Mouse (Mus musculus): ENCODE data around the gene Bud31. TPM values are rescaled to one million over a fixed set of nuclear protein-coding genes. Genes with fewer than 3 reads are reported as not detected.
"Not testable (repeated sequence)": the region's sequence is repeated elsewhere in the genome, so short reads cannot be mapped to it uniquely, and the experiment has no call there.

Gene Bud31
- polyA plus RNA-seq, 1 experiment from 2014 or later, result 135 TPM

GRCm38 (mm10) chr5:145126580-145126979 lies 13.6 kb upstream of the Bud31 start:
- H3K27ac ChIP-seq (replicated peaks in 1 of 2; ENCODE audit: control insufficient read depth in 1 of 2, insufficient read depth in 1 of 2, low read depth in 2 of 2, low read length in 2 of 2), result no peak overlapping the region
- H3K36me3 ChIP-seq (ENCODE audit: control insufficient read depth, insufficient read depth, low read length), result peaks cover 96% of the 10 kb centered on the region
- H3K9me3 ChIP-seq (ENCODE audit: control insufficient read depth, low read length), result no peaks in the 10 kb centered on the region
- WGBS, result 94% methylated on average over 9 of the region's 9 CpGs
- H3K27me3 ChIP-seq (ENCODE audit: control insufficient read depth, insufficient read depth, low read length), result no peaks in the 10 kb centered on the region
- no peak overlapping the region for H3K9ac ChIP-seq (ENCODE audit: low read length)
- no peak for ATAC-seq (ENCODE audit: insufficient number of reproducible peaks, insufficient read depth, low FRiP score, low read depth)
- H3K4me3 ChIP-seq (ENCODE audit: control insufficient read depth in 1 of 2, insufficient read depth in 1 of 2, low read depth in 1 of 2, low read length in 2 of 2), result no peak overlapping the region
- no peak overlapping the region for H3K4me2 ChIP-seq (ENCODE audit: low read length)
- 0 out of 4 replicates have a peak, but pooled peaks cover 0 to under 1% of the 10 kb centered on the region in 2 experiments for H3K4me1 ChIP-seq (ENCODE audit: control insufficient read depth in 2 of 2, insufficient read depth in 2 of 2, low read length in 2 of 2)

DNA sequence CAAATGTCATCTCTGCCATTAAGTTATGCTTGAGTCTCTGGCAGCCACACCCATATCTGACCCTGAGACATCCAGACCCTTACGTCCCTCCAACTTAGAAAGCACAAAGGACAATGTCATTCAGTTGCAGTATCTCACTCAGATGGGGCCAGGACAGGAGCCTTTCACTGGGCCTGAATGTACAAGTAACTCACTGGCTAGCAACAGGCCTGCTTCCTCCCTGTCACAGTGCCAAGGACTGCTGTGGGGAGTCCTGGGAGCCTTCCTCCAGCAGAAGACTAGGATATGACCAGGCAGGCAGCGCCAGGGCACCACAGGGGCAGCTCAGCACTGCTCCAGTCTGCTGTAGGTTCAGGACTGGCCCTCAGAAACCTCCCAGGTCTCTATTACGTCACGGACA lies 11.0 kb upstream of the Bud31 start:
- H3K4me3 ChIP-seq (ENCODE audit: control insufficient read depth in 1 of 2, insufficient read depth in 1 of 2, low read depth in 1 of 2, low read length in 2 of 2), result no peak overlapping the region
- ATAC-seq (ENCODE audit: insufficient number of reproducible peaks, insufficient read depth, low FRiP score, low read depth), result no peak
- H3K36me3 ChIP-seq (ENCODE audit: control insufficient read depth, insufficient read depth, low read length), result peaks cover 96% of the 10 kb centered on the region
- H3K9ac ChIP-seq (ENCODE audit: low read length), result no peak overlapping the region
- 0 out of 4 replicates have a peak overlapping the region, but pooled peaks of 1 of the 2 experiments have one; percentile 11 for H3K27ac ChIP-seq (replicated peaks in 1 of 2; ENCODE audit: control insufficient read depth in 1 of 2, insufficient read depth in 1 of 2, low read depth in 2 of 2, low read length in 2 of 2)
- H3K27me3 ChIP-seq (ENCODE audit: control insufficient read depth, insufficient read depth, low read length), result no peaks in the 10 kb centered on the region
- no peaks in the 10 kb centered on the region for H3K9me3 ChIP-seq (ENCODE audit: control insufficient read depth, low read length)
- H3K4me2 ChIP-seq (ENCODE audit: low read length), result no peak overlapping the region
- H3K4me1 ChIP-seq (ENCODE audit: control insufficient read depth in 2 of 2, insufficient read depth in 2 of 2, low read length in 2 of 2), result no peaks in the 10 kb centered on the region
- 83% methylated on average over 4 of the region's 4 CpGs for WGBS

- ATAC-seq (ENCODE audit: insufficient number of reproducible peaks, insufficient read depth, low FRiP score, low read depth); H3K4me3 ChIP-seq (ENCODE audit: control insufficient read depth in 1 of 2, insufficient read depth in 1 of 2, low read depth in 1 of 2, low read length in 2 of 2); H3K9ac ChIP-seq (ENCODE audit: low read length); H3K27ac ChIP-seq (replicated peaks in 1 of 2; ENCODE audit: control insufficient read depth in 1 of 2, insufficient read depth in 1 of 2, low read depth in 2 of 2, low read length in 2 of 2); H3K4me2 ChIP-seq (ENCODE audit: low read length); H3K4me1 ChIP-seq (ENCODE audit: control insufficient read depth in 2 of 2, insufficient read depth in 2 of 2, low read length in 2 of 2); H3K9me3 ChIP-seq (ENCODE audit: control insufficient read depth, low read length); H3K27me3 ChIP-seq (ENCODE audit: control insufficient read depth, insufficient read depth, low read length): not testable (repeated sequence)
- H3K36me3 ChIP-seq (ENCODE audit: control insufficient read depth, insufficient read depth, low read length), result peaks cover 96% of the 10 kb centered on the region
- WGBS, result 82% methylated on average over 6 of the region's 6 CpGs
These were observed 10.4 kb upstream of the Bud31 start for GRCm38 (mm10) chr5:145129773-145130172.

- H3K4me3 ChIP-seq (ENCODE audit: control insufficient read depth in 1 of 2, insufficient read depth in 1 of 2, low read depth in 1 of 2, low read length in 2 of 2), result no peak overlapping the region
- no peak overlapping the region for H3K4me2 ChIP-seq (ENCODE audit: low read length)
- no peaks in the 10 kb centered on the region for H3K4me1 ChIP-seq (ENCODE audit: control insufficient read depth in 2 of 2, insufficient read depth in 2 of 2, low read length in 2 of 2)
- no peak overlapping the region for H3K9ac ChIP-seq (ENCODE audit: low read length)
- H3K36me3 ChIP-seq (ENCODE audit: control insufficient read depth, insufficient read depth, low read length), result peaks cover 96% of the 10 kb centered on the region
- H3K27me3 ChIP-seq (ENCODE audit: control insufficient read depth, insufficient read depth, low read length), result no peaks in the 10 kb centered on the region
- no peaks in the 10 kb centered on the region for H3K9me3 ChIP-seq (ENCODE audit: control insufficient read depth, low read length)
- H3K27ac ChIP-seq (replicated peaks in 1 of 2; ENCODE audit: control insufficient read depth in 1 of 2, insufficient read depth in 1 of 2, low read depth in 2 of 2, low read length in 2 of 2), result no peak overlapping the region
- ATAC-seq (ENCODE audit: insufficient number of reproducible peaks, insufficient read depth, low FRiP score, low read depth), result no peak
- WGBS, result 72% methylated on average over 11 of the region's 11 CpGs
These were observed 10.0 kb upstream of the Bud31 start for GRCm38 (mm10) chr5:145130191-145130590.

- Histone ChIP-seq H3K4me3 (ENCODE audit: control insufficient read depth in 1 of 2, insufficient read depth in 1 of 2, low read depth in 1 of 2, low read length in 2 of 2) (no peak overlapping the region), H3K27ac (replicated peaks in 1 of 2; ENCODE audit: control insufficient read depth in 1 of 2, insufficient read depth in 1 of 2, low read depth in 2 of 2, low read length in 2 of 2) (no peak overlapping the region), H3K27me3 (ENCODE audit: control insufficient read depth, insufficient read depth, low read length) (no peaks in the 10 kb centered on the region), H3K36me3 (ENCODE audit: control insufficient read depth, insufficient read depth, low read length) (peaks cover 96% of the 10 kb centered on the region), H3K4me2 (ENCODE audit: low read length) (no peak overlapping the region), H3K4me1 (ENCODE audit: control insufficient read depth in 2 of 2, insufficient read depth in 2 of 2, low read length in 2 of 2) (no peaks in the 10 kb centered on the region), H3K9me3 (ENCODE audit: control insufficient read depth, low read length) (no peaks in the 10 kb centered on the region), H3K9ac (ENCODE audit: low read length) (no peak overlapping the region)
- 82% methylated on average over 3 of the region's 3 CpGs for WGBS
- ATAC-seq (ENCODE audit: insufficient number of reproducible peaks, insufficient read depth, low FRiP score, low read depth), result no peak
These were observed 9.2 kb upstream of the Bud31 start for GRCm38 (mm10) chr5:145130995-145131394.

- not testable (repeated sequence) for H3K4me1 ChIP-seq (ENCODE audit: control insufficient read depth in 2 of 2, insufficient read depth in 2 of 2, low read length in 2 of 2); H3K4me2 ChIP-seq (ENCODE audit: low read length); ATAC-seq (ENCODE audit: insufficient number of reproducible peaks, insufficient read depth, low FRiP score, low read depth); H3K27me3 ChIP-seq (ENCODE audit: control insufficient read depth, insufficient read depth, low read length); H3K27ac ChIP-seq (replicated peaks in 1 of 2; ENCODE audit: control insufficient read depth in 1 of 2, insufficient read depth in 1 of 2, low read depth in 2 of 2, low read length in 2 of 2); H3K9ac ChIP-seq (ENCODE audit: low read length); H3K4me3 ChIP-seq (ENCODE audit: control insufficient read depth in 1 of 2, insufficient read depth in 1 of 2, low read depth in 1 of 2, low read length in 2 of 2); H3K9me3 ChIP-seq (ENCODE audit: control insufficient read depth, low read length)
- 85% methylated on average over 6 of the region's 6 CpGs for WGBS
- H3K36me3 ChIP-seq (ENCODE audit: control insufficient read depth, insufficient read depth, low read length), result peaks cover 87% of the 10 kb centered on the region
These were observed 6.9 kb upstream of the Bud31 start for GRCm38 (mm10) chr5:145133275-145133674.

DNA sequence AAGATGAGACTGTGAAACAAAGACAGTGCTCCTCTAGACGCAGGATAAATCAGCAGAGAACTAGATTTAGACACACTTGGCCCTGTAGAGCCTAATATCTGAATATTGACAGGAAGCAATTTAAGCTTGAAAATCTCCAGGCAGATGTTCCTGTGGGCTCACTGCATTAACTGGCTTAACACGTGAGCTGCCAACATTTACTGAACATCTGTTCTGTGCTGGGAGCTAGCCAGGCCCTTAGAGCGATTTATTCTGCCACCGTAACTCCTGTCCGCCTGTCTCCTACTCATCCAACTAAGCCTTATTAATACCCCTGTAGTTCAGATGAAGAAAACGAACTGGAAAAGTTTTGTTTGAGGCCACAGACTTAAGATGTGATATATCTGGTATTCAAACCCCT lies 1.3 kb upstream of the Bud31 start:
- ATAC-seq (ENCODE audit: insufficient number of reproducible peaks, insufficient read depth, low FRiP score, low read depth), result no peak
- Histone ChIP-seq H3K9me3 (ENCODE audit: control insufficient read depth, low read length) (no peaks in the 10 kb centered on the region), H3K27ac (replicated peaks in 1 of 2; ENCODE audit: control insufficient read depth in 1 of 2, insufficient read depth in 1 of 2, low read depth in 2 of 2, low read length in 2 of 2) (no peak overlapping the region), H3K4me1 (ENCODE audit: control insufficient read depth in 2 of 2, insufficient read depth in 2 of 2, low read length in 2 of 2) (peaks cover 2 to 19% of the 10 kb centered on the region in 2 experiments; a peak in 3 of 4 replicates), H3K9ac (ENCODE audit: low read length) (peak overlapping the region; percentile 94), H3K36me3 (ENCODE audit: control insufficient read depth, insufficient read depth, low read length) (peaks cover 62% of the 10 kb centered on the region), H3K4me2 (ENCODE audit: low read length) (peak overlapping the region; percentile 97), H3K27me3 (ENCODE audit: control insufficient read depth, insufficient read depth, low read length) (no peaks in the 10 kb centered on the region), H3K4me3 (ENCODE audit: control insufficient read depth in 1 of 2, insufficient read depth in 1 of 2, low read depth in 1 of 2, low read length in 2 of 2) (peak overlapping the region; percentile 69 to 99; a peak in 3 of 4 replicates)
- 12% methylated on average over 6 of the region's 6 CpGs for WGBS

DNA sequence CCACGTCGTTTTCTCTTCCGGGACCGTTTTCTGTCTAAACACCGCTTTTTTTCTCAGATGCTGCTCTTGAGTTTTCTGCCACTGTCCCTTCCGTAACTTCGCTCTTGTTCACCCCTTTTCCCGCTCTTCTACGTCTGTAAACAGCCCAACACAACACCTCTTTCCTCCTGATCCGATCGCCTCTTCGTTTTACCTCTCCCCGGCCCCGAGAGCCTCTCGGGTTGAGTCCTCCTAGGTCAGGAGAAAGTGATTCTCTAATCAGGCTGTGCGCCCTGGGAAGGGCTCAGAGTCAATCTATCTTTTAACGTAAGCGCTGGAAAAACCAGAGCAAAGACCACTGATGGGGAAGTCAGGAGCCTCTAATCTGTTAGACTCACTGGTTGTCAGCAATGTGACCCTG lies 449 bp downstream of the Bud31 start:
- WGBS, result 1% methylated on average over 18 of the region's 18 CpGs
- Histone ChIP-seq H3K27ac (replicated peaks in 1 of 2; ENCODE audit: control insufficient read depth in 1 of 2, insufficient read depth in 1 of 2, low read depth in 2 of 2, low read length in 2 of 2) (peak overlapping the region; percentile 69 to 88), H3K27me3 (ENCODE audit: control insufficient read depth, insufficient read depth, low read length) (no peaks in the 10 kb centered on the region), H3K4me1 (ENCODE audit: control insufficient read depth in 2 of 2, insufficient read depth in 2 of 2, low read length in 2 of 2) (peaks cover 2 to 19% of the 10 kb centered on the region in 2 experiments; a peak in 3 of 4 replicates), H3K4me2 (ENCODE audit: low read length) (peak overlapping the region; percentile 97), H3K36me3 (ENCODE audit: control insufficient read depth, insufficient read depth, low read length) (peaks cover 62% of the 10 kb centered on the region), H3K9ac (ENCODE audit: low read length) (peak overlapping the region; percentile 94), H3K9me3 (ENCODE audit: control insufficient read depth, low read length) (no peaks in the 10 kb centered on the region), H3K4me3 (ENCODE audit: control insufficient read depth in 1 of 2, insufficient read depth in 1 of 2, low read depth in 1 of 2, low read length in 2 of 2) (peak overlapping the region; percentile 69 to 99)
- ATAC-seq (ENCODE audit: insufficient number of reproducible peaks, insufficient read depth, low FRiP score, low read depth), result no peak

Measured in heart, embryonic 14.5 days (tissue).